Mouse (Mus musculus): ENCODE results near the gene Jak1.

DNA sequence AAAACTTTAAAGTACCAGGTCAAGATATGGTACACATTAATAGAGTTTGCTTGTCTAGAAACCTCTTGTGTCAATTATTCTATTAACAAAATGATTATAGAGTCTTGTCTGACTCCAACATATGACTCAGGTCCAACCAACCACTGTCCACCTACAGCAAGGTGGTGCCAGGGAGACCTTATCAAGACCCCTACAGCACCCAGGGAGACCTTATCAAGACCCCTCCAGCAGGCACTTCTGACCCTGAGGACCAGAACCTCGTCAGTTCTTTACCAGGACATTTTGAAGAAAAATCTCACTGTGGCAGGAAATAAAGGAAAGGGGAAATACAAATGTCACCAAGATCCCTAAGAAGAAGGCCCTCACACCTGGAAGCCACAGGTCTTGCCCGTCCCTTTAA is 18.5 kb downstream of the Jak1 start:
- TF ChIP-seq CTCF (IDR thresholded peaks at IDR 0.05; ENCODE audit: extremely low read depth, insufficient read depth, low read length) (no peak), POLR2A (IDR thresholded peaks at IDR 0.05; ENCODE audit: extremely low read depth, insufficient read depth, low read length) (no peak)

Data from cortical plate, adult 2 months (tissue).